Mouse (Mus musculus) stomach, embryonic 16.5 days (tissue): ENCODE data around the gene Ndufv3. TPM values are rescaled to one million over a fixed set of nuclear protein-coding genes. Genes with fewer than 3 reads are reported as not detected.

ENCODE experiments used
- ATAC-seq: fragments of 200-750 bp; cut with Nextera tagmentation; 2 replicates; pipeline ENCODE4 v1.8.0; 2017; ENCODE audit warnings: moderate number of reproducible peaks, moderate TSS enrichment; ENCODE audit not compliant: insufficient read depth, low FRiP score
- H3K27ac ChIP-seq: fragments of 300-500 bp; sonication (generic); 2 replicates; pipeline ENCODE4 v1.5.1; 2014; ENCODE audit warnings: low read length
- H3K27me3 ChIP-seq: fragments of 300-500 bp; sonication (generic); 2 replicates; pipeline ENCODE4 v1.6.1; 2014; ENCODE audit warnings: low read length, control low read depth, mixed read lengths; ENCODE audit not compliant: control insufficient read depth, insufficient read depth
- H3K36me3 ChIP-seq: fragments of 300-500 bp; sonication (generic); 2 replicates; pipeline ENCODE4 v1.6.1; 2014; ENCODE audit warnings: low read length; ENCODE audit not compliant: control insufficient read depth, insufficient read depth
- H3K4me1 ChIP-seq: fragments of 300-500 bp; sonication (generic); 2 replicates; pipeline ENCODE4 v1.6.1; 2014; ENCODE audit warnings: low read length, control low read depth, mixed read lengths; ENCODE audit not compliant: control insufficient read depth, insufficient read depth
- H3K4me2 ChIP-seq: fragments of 300-500 bp; sonication (generic); 2 replicates; pipeline ENCODE4 v1.6.1; 2014; ENCODE audit warnings: low read depth, low read length, mixed read lengths
- H3K4me3 ChIP-seq: fragments of 300-500 bp; sonication (generic); replicated peaks from 2 replicates; pipeline ENCODE4 v1.5.1; 2014; ENCODE audit warnings: mild to moderate bottlenecking, low read length
- H3K9ac ChIP-seq: fragments of 300-500 bp; sonication (generic); 2 replicates; pipeline ENCODE4 v1.6.1; 2014; ENCODE audit warnings: low read length
- H3K9me3 ChIP-seq: fragments of 300-500 bp; sonication (generic); replicated peaks from 2 replicates; pipeline ENCODE4 v1.6.1; 2016; ENCODE audit warnings: low read length, control low read depth; ENCODE audit not compliant: control insufficient read depth
- WGBS: fragments of 180-500 bp; shearing (Covaris S2); extraction: QIAGEN DNeasy Blood & Tissue Kit; methylation state at CpG from one replicate; pipeline ENCODE4 v1.1.7; 2014; 5-methylcytosine and 5-hydroxymethylcytosine counted together
- polyA plus RNA-seq: library from polyadenylated mRNA; unstranded; fragments of >200 nt; fragmentation: Nextera tagmentation; extraction: Ambion mirVana; gene quantifications from 2 replicates; pipeline ENCODE4 v1.2.1, GENCODE M21; 2015

Ndufv3 gene
- polyA plus RNA-seq, 1 experiment from 2014 or later, result 321 TPM

DNA sequence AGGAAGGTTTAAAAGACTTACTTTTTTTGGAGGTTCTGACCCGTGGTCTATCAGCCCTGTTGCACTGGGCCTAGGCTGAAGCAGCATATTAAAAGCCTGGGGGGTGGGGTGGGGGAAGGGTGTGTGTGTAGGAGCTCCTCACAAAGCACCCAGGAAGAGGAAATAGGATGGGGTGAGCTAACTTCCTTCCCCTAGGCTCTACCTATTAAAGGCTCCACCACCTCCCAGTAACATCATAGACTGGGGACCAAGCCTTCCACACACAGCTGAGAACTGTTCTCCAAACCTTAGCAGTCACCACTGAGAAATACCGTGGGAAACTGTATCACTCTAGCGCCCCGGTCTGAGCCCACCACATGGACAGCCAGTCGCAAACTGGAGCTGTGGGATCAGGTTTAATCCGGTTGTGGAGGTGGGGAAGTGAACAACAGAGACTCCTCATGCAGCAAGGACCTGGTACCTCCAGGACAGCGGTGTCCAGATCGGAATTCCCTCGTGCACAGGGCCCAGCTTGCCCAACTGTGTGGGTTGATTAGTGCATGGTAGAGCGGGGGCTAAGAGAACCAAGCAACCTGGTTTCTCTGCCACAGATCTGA, 38.1 kb downstream of the Ndufv3 start:
- H3K4me3 ChIP-seq, result no peak overlapping the region
- peaks cover 16% of the 10 kb centered on the region for H3K4me1 ChIP-seq
- 62% methylated on average over 10 of the region's 10 CpGs for WGBS
- H3K9ac ChIP-seq, result no peak overlapping the region
- H3K9me3 ChIP-seq, result no peaks in the 10 kb centered on the region
- H3K4me2 ChIP-seq, result peak overlapping the region; percentile 18
- H3K36me3 ChIP-seq, result no peaks in the 10 kb centered on the region
- H3K27me3 ChIP-seq, result no peaks in the 10 kb centered on the region
- peak; percentile 18; the same call in 1 of the 2 replicates for ATAC-seq
- H3K27ac ChIP-seq, result peak overlapping the region; percentile 28; the same call in 1 of the 2 replicates

DNA sequence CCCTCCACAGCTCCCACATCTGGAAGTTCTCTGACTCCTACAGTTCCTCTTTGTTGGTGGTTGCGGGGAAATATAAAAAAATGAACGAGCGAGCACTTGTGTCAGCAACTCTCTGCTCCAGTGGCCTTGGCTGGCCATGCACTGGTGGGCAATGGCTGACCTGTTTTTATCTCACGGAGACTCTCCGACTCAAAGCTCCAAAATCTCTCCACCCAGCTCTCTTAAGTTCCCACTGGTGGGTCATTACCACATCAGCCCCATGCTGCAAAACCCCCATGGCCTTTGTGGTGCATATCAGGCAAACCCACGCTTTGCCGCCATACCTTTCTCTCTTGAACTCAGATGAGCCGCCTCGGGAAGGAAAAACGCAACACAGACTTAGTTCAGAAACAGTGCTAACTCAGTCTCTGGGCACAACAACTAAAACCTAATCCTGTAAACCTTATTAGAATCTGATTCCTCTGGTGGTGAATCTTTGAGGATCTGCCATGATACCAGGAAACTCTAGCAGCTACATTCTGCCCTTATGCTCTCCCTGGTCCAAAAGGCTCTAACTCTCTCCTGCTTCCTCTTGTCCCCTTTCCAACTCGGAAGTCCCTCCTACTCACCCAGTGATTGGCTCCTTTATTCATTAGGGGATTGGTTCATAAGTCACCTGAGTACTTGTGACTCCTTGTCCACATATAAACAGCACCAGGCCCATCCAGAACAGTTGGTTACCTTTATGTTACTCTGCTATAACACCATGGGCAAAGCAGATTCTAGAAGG, 39.3 kb downstream of the Ndufv3 start:
- Histone ChIP-seq H3K36me3 (no peaks in the 10 kb centered on the region), H3K4me3 (no peak overlapping the region), H3K27me3 (no peaks in the 10 kb centered on the region), H3K9ac (no peak overlapping the region), H3K27ac (no peak overlapping the region), H3K9me3 (no peaks in the 10 kb centered on the region), H3K4me1 (peaks cover 21% of the 10 kb centered on the region), H3K4me2 (no peak overlapping the region)
- 86% methylated on average over 11 of the region's 11 CpGs for WGBS
- no peak for ATAC-seq

DNA sequence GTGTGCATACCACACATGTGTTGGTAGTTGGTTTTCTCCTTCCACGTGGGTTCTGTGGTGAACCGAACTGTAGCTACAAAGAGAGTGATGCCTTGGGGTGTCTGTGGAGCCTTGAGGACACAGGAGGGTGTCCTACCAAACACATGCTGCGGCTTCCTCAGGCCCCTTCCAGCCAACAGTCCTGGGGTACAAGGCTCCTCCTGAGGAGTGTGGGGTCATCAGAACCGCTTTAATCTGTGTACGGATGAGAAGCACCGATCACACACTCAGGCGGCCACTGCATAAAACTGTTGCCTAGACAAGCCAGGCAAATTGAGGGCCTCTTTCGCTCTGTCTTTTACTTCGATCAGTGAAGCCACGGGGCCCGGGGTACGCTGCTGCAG, 43.7 kb downstream of the Ndufv3 start:
- 17% methylated on average over 12 of the region's 12 CpGs for whole genome bisulfite sequencing
- Histone ChIP-seq H3K27me3 (no peaks in the 10 kb centered on the region), H3K9me3 (no peaks in the 10 kb centered on the region), H3K9ac (peak overlapping the region; percentile 77), H3K4me1 (peaks cover 28% of the 10 kb centered on the region), H3K4me3 (peak overlapping the region; percentile 54), H3K36me3 (no peaks in the 10 kb centered on the region), H3K27ac (peak overlapping the region; percentile 94), H3K4me2 (peak overlapping the region; percentile 75)
- ATAC-seq, result no peak

DNA sequence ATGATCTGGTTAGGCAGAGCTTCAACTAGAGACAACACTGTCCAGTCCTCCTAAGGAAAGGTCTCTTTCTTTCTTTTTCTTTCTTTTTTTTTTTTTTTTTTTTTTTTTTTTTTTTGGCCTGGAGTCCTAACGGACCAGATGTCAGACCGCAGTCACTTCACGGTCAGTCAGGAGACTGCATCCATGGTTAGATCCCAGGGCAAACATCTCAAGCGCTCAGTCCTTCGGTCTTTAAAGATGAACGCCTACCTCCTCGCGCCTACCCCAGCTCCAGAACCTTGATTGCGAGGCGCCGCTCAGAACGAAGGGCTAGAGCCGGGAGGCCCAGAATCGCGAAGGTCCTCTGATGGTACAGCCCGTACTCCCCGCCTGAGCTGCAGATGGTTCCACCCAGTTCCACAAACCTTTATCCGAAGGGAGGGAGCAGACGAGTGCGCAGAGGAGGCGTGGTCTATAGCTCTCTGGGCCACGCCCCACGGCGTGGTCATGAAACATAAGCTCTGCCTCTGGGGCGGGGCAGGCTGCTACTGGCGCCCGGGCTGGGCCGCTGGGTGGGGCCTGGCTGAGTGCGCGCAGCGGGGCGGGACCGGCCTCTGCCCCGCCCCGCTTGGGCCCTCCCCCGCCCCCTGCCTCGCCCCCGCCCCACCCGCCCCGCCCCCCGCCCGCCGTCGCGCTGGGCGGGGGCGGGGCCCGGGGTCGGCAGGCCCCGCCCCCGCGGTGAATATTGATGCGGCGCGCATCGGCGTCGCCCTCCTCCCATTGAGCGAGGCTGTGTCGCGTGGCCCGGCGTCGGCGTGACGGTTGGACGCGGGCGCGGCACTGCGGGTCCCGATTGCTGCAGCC, 44.3 kb downstream of the Ndufv3 start, which contains the start of gene Pknox1:
Pknox1 (plus strand) TSS at position 720 of the 843 bp plus-strand sequence.
- Histone ChIP-seq H3K4me3 (peak within 1 kb of the TSS; percentile 79), H3K4me1 (peaks cover 32% of the 10 kb centered on the region), H3K36me3 (no peaks in the 10 kb centered on the region), H3K9me3 (no peaks in the 10 kb centered on the region), H3K4me2 (peak within 1 kb of the TSS; percentile 76), H3K27me3 (no peaks in the 10 kb centered on the region), H3K9ac (peak within 1 kb of the TSS; percentile 95), H3K27ac (peak within 1 kb of the TSS; percentile 96)
- ATAC-seq, result peak; percentile 97
- 0% methylated on average over 63 of the region's 72 CpGs for WGBS

DNA sequence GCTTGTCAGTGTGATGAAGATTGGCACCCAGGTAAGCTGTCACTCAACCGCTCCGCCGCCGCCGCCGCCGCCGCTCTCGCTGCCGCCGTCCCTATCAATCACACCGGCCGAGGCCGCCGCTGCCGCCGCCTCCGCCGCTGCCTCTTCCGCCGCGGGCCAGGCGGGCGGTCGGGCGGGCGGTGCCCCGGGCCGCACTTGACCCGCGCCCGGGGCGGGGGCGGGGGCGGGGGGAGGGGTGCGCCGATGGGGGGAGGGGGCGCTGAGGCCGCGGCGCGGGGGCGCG, 44.9 kb downstream of the Ndufv3 start:
- Histone ChIP-seq H3K27me3 (no peaks in the 10 kb centered on the region), H3K9me3 (no peaks in the 10 kb centered on the region), H3K4me2 (peak overlapping the region; percentile 76), H3K36me3 (no peaks in the 10 kb centered on the region), H3K9ac (peak overlapping the region; percentile 95), H3K4me1 (peaks cover 33% of the 10 kb centered on the region), H3K4me3 (peak overlapping the region; percentile 79), H3K27ac (peak overlapping the region; percentile 96)
- 1% methylated on average over 29 of the region's 44 CpGs for WGBS
- no peak for ATAC-seq

DNA sequence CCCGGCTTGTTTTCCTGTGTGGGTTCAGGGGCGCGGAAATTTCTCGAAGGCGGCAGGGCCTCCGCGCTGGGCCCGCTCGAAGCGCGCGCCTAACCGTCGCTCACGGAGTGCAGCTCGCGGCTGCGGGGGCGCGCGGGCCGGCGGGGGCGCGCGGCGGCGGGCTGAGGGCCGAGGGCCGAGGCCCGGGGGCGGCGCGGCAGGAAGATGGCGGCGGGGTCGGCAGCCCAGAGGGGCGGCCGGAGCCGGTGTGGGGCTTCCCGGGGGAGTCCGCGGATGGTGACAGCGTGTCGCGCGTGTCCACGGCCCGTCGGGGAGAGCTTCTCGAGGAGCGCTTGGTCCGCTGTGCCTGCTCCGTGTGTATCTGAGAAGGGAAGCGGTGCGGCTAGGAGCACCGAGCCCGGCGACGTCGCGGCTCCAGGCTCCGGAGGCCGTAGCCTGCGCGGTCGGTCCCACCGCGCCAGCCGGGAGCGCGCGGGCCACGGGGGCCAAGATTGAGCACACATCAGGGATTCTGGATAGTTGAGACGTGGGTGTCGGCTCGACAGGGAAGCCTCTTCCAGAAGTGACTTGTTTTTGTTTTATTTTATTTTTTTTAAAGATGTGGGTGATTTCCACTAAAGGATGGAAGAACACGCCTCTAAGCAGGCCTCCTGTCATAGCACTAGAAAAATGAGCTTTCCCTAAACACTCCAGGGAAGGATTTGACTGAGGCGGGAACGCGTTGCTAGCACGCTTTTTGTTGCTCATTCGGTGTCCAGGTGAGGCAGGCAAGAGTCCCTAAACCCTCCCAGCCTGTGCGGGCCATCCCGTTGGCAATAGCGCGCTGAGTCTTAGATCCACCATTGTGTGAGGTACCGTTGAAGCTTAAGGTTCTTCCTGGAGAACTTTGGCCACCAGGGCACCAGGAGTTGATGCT, 45.5 kb downstream of the Ndufv3 start:
- peak overlapping the region; percentile 95 for H3K9ac ChIP-seq
- peak overlapping the region; percentile 79 for H3K4me3 ChIP-seq
- H3K9me3 ChIP-seq, result no peaks in the 10 kb centered on the region
- ATAC-seq, result peak; percentile 26
- H3K27me3 ChIP-seq, result no peaks in the 10 kb centered on the region
- H3K27ac ChIP-seq, result peak overlapping the region; percentile 96
- H3K36me3 ChIP-seq, result no peaks in the 10 kb centered on the region
- WGBS, result under 1% methylated on average over 81 of the region's 88 CpGs
- H3K4me1 ChIP-seq, result peaks cover 33% of the 10 kb centered on the region
- H3K4me2 ChIP-seq, result peak overlapping the region; percentile 76

DNA sequence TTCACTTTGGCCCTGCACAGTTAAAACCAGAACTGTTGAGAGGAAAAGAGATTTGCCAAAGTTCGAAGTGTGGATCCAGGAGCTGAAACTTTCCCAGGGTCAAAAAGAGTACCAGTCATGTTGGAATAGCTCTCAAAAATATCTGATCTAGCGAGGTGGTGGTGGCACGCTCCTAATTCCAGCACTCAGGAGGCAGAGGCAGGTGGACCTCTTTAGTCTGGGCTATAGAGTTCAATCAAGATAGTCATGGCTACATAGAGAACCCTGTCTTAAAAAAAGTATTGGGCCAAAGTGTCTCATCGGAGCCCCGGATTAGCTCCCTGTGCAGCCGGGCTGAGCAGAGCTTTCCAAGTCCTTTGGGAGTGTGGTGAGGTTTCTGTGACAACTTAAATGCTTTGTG, 46.4 kb downstream of the Ndufv3 start:
- H3K27me3 ChIP-seq, result no peaks in the 10 kb centered on the region
- H3K4me2 ChIP-seq, result peak overlapping the region; percentile 76
- ATAC-seq, result no peak
- no peak overlapping the region for H3K27ac ChIP-seq
- WGBS, result 64% methylated on average over 6 of the region's 6 CpGs
- H3K4me1 ChIP-seq, result peaks cover 33% of the 10 kb centered on the region
- H3K36me3 ChIP-seq, result no peaks in the 10 kb centered on the region
- H3K9ac ChIP-seq, result peak overlapping the region; percentile 95
- H3K4me3 ChIP-seq, result peak overlapping the region; percentile 79
- H3K9me3 ChIP-seq, result no peaks in the 10 kb centered on the region

DNA sequence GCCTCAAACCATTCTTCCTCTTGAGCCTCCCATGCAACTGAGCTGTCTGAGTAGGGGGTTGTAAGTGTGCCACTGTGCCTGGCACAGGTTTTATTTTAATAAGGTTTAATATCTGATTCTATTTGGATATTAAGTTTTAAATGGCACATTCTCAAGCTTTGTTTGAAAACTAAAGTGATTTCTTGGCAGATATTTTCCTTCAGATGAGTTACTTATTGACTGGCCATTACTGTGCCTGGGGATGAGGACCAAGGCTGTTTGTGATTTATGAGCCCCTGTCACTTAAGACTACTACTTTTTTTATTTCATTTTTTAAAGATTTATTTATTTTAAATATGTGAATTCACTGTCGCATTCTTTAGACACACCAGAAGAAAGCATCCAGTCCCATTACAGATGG, 49.8 kb downstream of the Ndufv3 start:
- Histone ChIP-seq H3K36me3 (no peaks in the 10 kb centered on the region), H3K4me3 (no peak overlapping the region), H3K9ac (no peak overlapping the region), H3K27me3 (no peaks in the 10 kb centered on the region), H3K4me1 (peaks cover 28% of the 10 kb centered on the region), H3K27ac (no peak overlapping the region), H3K9me3 (no peaks in the 10 kb centered on the region), H3K4me2 (no peak overlapping the region)
- no peak for ATAC-seq
- 88% methylated on average over 1 of the region's 1 CpGs for WGBS
